Mouse (Mus musculus): Measurements from ENCODE around the gene Tmem132b.

DNA sequence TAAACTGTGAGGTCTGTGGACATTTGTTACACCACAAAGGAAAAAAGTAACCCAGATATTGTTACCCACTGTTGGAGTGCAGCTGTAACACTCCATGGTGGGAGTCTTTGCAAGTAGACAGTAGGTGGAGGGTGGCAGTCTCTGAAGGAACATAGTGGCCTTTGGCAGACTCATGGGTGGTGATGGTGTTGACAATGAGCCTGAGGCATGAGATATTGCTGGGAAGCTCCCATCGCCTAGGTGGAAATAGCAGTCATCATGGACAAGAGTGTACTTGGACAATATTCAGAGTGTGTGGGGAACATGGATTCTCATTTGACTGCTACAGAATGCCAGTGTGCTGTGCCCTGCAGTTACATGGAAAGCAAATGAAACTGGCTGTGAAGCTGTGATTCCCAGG lies 248.8 kb downstream of the Tmem132b start:
- no peak for TF ChIP-seq TCF12 (IDR thresholded peaks at IDR 0.05; ENCODE audit: insufficient read depth, poor library complexity, severe bottlenecking)
- no peak for TF ChIP-seq REST (IDR thresholded peaks at IDR 0.05; ENCODE audit: insufficient read depth, insufficient read length)
- no peak for TF ChIP-seq POLR2A (IDR thresholded peaks at IDR 0.05; ENCODE audit: insufficient read length, low read depth)
- TF ChIP-seq POLR2AphosphoS2 (IDR thresholded peaks at IDR 0.05; ENCODE audit: insufficient read length, low read depth), result no peak
- no peak for TF ChIP-seq CEBPB (IDR thresholded peaks at IDR 0.05; ENCODE audit: insufficient read depth, poor library complexity, severe bottlenecking)
